Mouse (Mus musculus): ENCODE data around the gene Epb41. TPM values are rescaled to one million over a fixed set of nuclear protein-coding genes. Genes with fewer than 3 reads are reported as not detected.
A peak's percentile ranks its signal among the peaks of the same experiment; 100 is the strongest.

The Epb41 gene
- polyA plus RNA-seq, 1 experiment from 2014 or later = 136 TPM

- Histone ChIP-seq H3K4me1 (0 out of 2 replicates have a peak, but pooled peaks cover 3% of the 10 kb centered on the region), H3K4me3 (replicated peaks) (no peak overlapping the region), H3K9me3 (no peaks in the 10 kb centered on the region), H3K9ac (no peak overlapping the region), H3K4me2 (no peak overlapping the region), H3K27ac (no peak overlapping the region), H3K36me3 (replicated peaks) (no peaks in the 10 kb centered on the region), H3K27me3 (0 out of 2 replicates have a peak, but pooled peaks cover 3% of the 10 kb centered on the region)
- no peak for ATAC-seq (ENCODE audit: low FRiP score)
Measured at GRCm38 (mm10) chr4:132057311-132057710, 17.8 kb downstream of the Epb41 start.

- Histone ChIP-seq H3K36me3 (replicated peaks) (no peaks in the 10 kb centered on the region), H3K27me3 (peaks cover 25% of the 10 kb centered on the region), H3K4me2 (no peak overlapping the region), H3K4me3 (replicated peaks) (no peak overlapping the region), H3K9ac (no peak overlapping the region), H3K27ac (0 out of 2 replicates have a peak overlapping the region, but pooled peaks have one; percentile 37), H3K9me3 (no peaks in the 10 kb centered on the region), H3K4me1 (peaks cover 27% of the 10 kb centered on the region)
- 70% methylated on average over 10 of the region's 10 CpGs for WGBS
- ATAC-seq (ENCODE audit: low FRiP score) = no peak
Measured at GRCm38 (mm10) chr4:132051321-132052275, 23.5 kb downstream of the Epb41 start.

DNA sequence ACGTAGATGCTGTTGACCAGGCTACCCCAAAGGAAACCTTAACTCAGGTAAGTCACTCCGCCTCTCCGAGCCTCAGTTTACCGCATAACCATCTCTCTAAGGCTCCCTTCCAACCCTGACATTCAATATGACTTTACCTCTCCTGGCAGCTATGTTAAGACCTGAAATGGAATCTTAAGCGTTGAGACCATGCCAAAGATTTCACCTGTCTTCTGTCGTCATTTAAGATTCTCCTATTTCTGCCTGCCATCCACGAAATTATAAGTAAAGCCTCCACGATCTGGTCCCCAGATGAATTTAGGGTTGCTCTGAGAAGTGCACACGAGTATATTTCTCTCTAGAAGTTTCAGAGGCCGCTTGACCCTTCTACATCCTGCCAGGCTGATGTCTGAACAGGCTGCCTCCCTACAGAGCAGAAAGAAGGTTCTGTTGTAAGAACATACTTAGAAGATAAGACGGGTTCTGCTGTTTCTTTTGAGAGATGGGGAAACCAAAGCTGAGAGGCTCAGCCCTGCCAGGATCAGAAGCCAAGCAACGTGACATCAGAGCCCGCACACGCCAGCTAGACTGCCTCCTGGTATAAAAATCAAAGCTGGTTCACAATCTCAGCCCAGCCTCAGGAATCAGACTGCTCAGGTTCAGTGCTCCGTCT, 25.4 kb downstream of the Epb41 start:
- peak overlapping the region; percentile 99; the same call in 1 of the 2 replicates for H3K4me3 ChIP-seq (replicated peaks)
- H3K4me1 ChIP-seq = peaks cover 36% of the 10 kb centered on the region
- H3K27me3 ChIP-seq = peaks cover 25% of the 10 kb centered on the region
- no peak overlapping the region for H3K27ac ChIP-seq
- H3K9me3 ChIP-seq = no peaks in the 10 kb centered on the region
- ATAC-seq (ENCODE audit: low FRiP score) = no peak
- 7% methylated on average over 15 of the region's 15 CpGs for WGBS
- peak overlapping the region; percentile 72 for H3K4me2 ChIP-seq
- no peaks in the 10 kb centered on the region for H3K36me3 ChIP-seq (replicated peaks)
- peak overlapping the region; percentile 25; the same call in 1 of the 2 replicates for H3K9ac ChIP-seq

- peak; percentile 97 for ATAC-seq (ENCODE audit: low FRiP score)
- 0% methylated on average over 19 of the region's 46 CpGs for WGBS
Measured at GRCm38 (mm10) chr4:132048995-132049404, 26.1 kb downstream of the Epb41 start.

DNA sequence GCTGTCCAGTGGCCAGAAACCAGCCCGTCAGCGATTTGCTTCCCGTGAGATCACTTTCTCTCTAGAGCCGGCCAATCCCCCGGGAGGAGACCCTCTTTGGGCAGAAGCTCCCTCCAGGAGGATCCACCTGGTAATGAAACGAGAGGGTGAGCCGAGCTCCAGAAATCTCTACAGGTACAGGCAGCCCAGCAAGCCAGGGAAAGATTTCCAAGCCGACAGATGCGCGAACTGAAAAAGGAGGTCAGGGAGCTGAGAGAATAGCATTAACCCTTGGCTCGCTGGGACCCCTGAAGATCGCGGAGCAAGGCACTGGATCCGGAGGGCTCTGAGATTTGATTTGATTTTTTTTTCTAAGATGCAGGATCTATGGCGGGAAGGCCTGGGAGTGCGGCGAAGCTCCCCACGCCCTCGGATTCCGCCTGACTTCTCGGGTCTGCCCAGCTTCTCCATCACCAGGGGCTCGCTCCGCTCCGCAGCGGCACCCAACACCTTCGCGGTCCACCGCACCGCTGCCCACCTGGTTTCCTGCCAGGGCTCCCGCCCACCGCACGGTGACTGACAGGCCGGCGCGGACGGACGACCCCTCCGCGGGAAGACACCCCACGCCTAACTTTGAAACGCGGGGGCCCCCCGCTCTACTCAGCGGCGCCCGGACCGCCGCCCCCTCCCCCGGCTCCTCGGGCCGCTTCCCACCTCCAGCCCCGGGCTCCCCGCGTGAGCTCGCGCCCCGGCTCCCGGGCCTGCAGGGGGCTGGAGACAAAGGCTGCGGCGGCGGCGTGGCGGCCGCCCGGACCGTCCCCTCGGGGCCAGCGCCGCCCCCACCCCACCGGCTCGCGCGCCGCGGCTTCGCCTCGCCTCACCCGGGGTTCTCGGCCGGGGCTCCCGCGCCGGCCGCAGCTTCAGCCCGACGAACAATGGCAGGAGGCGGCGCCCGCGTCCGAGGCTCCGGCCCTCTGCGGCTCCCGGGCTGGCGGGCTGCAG, 26.8 kb downstream of the Epb41 start:
- H3K4me1 ChIP-seq = peaks cover 39% of the 10 kb centered on the region

More at GRCm38 (mm10) chr4:132048995-132049404, 26.1 kb downstream of the Epb41 start:
- Histone ChIP-seq H3K4me3 (replicated peaks) (peak overlapping the region; percentile 99), H3K27ac (peak overlapping the region; percentile 98), H3K4me1 (peaks cover 38% of the 10 kb centered on the region), H3K27me3 (peaks cover 25% of the 10 kb centered on the region), H3K36me3 (replicated peaks) (no peaks in the 10 kb centered on the region), H3K9me3 (no peaks in the 10 kb centered on the region), H3K9ac (peak overlapping the region; percentile 99), H3K4me2 (peak overlapping the region; percentile 72)

GRCm38 (mm10) chr4:132043726-132044125, 31.4 kb downstream of the Epb41 start:
- Histone ChIP-seq H3K27me3 (no peaks in the 10 kb centered on the region), H3K27ac (no peak overlapping the region), H3K9me3 (no peaks in the 10 kb centered on the region), H3K9ac (no peak overlapping the region), H3K4me3 (replicated peaks) (no peak overlapping the region), H3K36me3 (replicated peaks) (no peaks in the 10 kb centered on the region), H3K4me1 (peaks cover 31% of the 10 kb centered on the region), H3K4me2 (no peak overlapping the region)
- ATAC-seq (ENCODE audit: low FRiP score) = no peak
- WGBS = 94% methylated on average over 3 of the region's 3 CpGs

More for the DNA sequence above, 26.8 kb downstream of the Epb41 start:
- Histone ChIP-seq H3K9me3 (no peaks in the 10 kb centered on the region), H3K27me3 (peaks cover 25% of the 10 kb centered on the region), H3K4me3 (replicated peaks) (peak overlapping the region; percentile 99), H3K27ac (peak overlapping the region; percentile 98), H3K36me3 (replicated peaks) (no peaks in the 10 kb centered on the region), H3K9ac (peak overlapping the region; percentile 99), H3K4me2 (peak overlapping the region; percentile 72)
- under 1% methylated on average over 80 of the region's 95 CpGs for WGBS
- ATAC-seq (ENCODE audit: low FRiP score) = peak; percentile 66

DNA sequence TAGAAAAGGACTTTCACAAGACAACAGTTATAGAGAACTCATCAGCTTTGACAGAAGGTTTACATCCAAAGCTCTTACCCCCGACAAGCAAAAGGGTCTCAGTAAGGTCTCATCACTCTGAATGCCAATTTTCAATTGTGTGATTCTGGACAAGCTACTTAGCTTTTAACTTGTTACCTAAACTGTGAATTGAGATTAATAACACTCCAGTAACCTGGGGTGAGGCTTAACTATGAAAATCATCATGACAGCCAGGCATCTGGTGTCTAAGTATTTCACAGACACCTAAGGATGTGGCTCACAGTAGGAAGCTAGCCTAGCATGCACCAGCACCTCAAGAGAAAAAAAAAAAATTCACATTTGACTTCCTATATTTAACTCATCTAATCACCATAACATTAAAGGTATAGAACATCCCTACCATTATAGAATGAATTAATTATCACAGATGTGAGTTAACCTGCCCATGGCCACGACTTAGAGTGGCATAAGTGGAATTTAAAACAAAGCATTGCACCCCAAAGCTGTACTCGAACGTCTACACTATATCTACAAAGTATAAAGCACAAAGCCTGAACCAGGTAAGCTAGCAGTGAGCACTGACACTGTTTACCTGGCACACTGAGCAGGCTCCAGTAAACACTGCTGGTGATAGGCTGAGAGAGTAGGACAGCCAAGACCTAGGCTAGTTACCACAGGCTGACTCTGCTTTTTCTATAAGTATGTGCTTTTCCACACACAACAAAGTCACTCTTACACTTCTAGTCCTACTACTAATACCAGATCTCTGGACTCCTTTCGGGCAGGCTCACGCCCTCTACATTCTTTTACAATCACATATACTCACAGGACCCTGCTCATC, 33.4 kb downstream of the Epb41 start:
- no peak for ATAC-seq (ENCODE audit: low FRiP score)
- peaks cover 37% of the 10 kb centered on the region for H3K4me1 ChIP-seq
- H3K36me3 ChIP-seq (replicated peaks) = no peaks in the 10 kb centered on the region
- H3K27me3 ChIP-seq = no peaks in the 10 kb centered on the region; the same call in 1 of the 2 replicates
- no peak overlapping the region for H3K4me2 ChIP-seq
- no peak overlapping the region for H3K27ac ChIP-seq
- H3K9me3 ChIP-seq = no peaks in the 10 kb centered on the region
- 83% methylated on average over 6 of the region's 6 CpGs for WGBS
- H3K4me3 ChIP-seq (replicated peaks) = no peak overlapping the region
- H3K9ac ChIP-seq = no peak overlapping the region

DNA sequence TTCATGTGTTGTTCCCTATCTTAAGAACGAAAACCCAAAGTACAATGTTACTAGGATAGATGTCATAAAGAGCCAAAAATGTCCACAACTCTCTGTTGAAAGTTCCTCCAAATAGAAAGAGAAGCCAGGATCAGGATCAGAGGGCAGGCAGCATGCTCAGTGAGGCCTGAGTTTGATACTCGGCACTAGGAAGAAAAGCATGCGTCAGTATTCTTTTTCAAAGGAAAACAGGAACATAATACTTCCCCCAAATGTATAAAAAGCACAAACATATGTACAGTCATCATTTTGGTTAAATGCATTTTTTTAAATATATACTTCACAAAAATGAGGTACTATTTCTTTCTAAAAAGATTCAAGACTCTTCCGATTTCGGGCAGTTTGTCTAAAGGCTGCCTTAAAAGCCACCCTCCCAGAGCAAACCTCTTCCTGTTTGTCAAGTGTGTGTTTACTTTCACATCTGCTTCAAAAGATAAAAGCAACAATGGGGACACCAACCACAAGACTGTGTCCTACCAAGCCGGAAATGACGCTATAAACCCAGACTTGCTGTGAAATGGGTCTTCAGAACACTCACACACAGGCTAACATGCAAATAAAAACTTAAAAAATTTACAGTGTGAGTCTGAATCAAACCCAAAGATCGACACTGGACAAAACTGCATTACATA, 35.0 kb downstream of the Epb41 start:
- no peak for ATAC-seq (ENCODE audit: low FRiP score)
- peaks cover 35% of the 10 kb centered on the region for H3K4me1 ChIP-seq
- no peaks in the 10 kb centered on the region for H3K36me3 ChIP-seq (replicated peaks)
- no peak overlapping the region for H3K27ac ChIP-seq
- no peak overlapping the region for H3K4me2 ChIP-seq
- 89% methylated on average over 8 of the region's 8 CpGs for WGBS
- H3K4me3 ChIP-seq (replicated peaks) = no peak overlapping the region
- H3K9ac ChIP-seq = no peak overlapping the region
- no peaks in the 10 kb centered on the region for H3K9me3 ChIP-seq
- peaks cover 7% of the 10 kb centered on the region; the same call in 1 of the 2 replicates for H3K27me3 ChIP-seq

DNA sequence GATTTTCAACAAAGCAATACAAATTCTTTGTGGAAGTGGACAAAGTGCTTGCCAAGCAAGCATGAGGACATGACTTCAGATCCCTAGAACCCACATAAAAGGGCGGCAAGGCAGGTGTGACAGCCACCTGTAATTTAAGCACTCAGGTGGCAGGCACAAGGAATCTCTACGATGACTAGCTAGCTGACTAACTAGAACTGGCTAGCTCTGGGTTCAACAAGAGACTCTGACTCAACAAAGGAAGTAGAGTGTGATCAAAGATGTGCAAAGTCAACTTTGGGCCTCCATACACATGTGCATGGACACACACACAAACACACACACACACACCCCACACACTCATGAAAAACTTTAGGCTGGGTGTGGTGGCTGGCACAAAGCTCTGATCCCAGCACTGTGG, 35.6 kb downstream of the Epb41 start:
- H3K27ac ChIP-seq = no peak overlapping the region
- H3K9ac ChIP-seq = no peak overlapping the region
- H3K9me3 ChIP-seq = no peaks in the 10 kb centered on the region
- WGBS = 86% methylated on average over 2 of the region's 2 CpGs
- peaks cover 7% of the 10 kb centered on the region; the same call in 1 of the 2 replicates for H3K27me3 ChIP-seq
- H3K36me3 ChIP-seq (replicated peaks) = no peaks in the 10 kb centered on the region
- ATAC-seq (ENCODE audit: low FRiP score) = no peak
- H3K4me3 ChIP-seq (replicated peaks) = no peak overlapping the region
- H3K4me2 ChIP-seq = no peak overlapping the region
- H3K4me1 ChIP-seq = peaks cover 37% of the 10 kb centered on the region

DNA sequence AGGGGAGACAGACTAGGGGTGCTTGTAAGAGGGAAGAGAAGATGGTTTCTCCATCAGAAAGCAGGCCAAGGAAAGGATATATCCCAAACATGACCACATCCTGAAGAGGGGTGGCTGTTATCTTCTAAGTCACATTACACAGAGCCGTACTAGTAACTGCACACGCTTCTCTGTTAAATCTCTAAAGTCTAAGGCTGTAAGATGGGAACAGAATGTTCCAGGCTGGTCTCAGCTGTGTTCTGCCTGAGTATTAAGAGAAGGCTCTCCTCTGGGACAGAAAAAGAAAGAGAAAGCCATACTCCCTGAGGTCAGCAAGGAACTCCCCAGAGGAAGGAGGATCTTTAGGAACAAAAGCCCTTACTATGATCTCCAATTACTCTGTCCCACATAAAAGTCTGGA, 36.3 kb downstream of the Epb41 start:
- H3K27ac ChIP-seq = no peak overlapping the region

More for the DNA sequence above, 36.3 kb downstream of the Epb41 start:
- WGBS = 86% methylated on average over 2 of the region's 2 CpGs
- no peaks in the 10 kb centered on the region for H3K36me3 ChIP-seq (replicated peaks)
- peaks cover 7% of the 10 kb centered on the region; the same call in 1 of the 2 replicates for H3K27me3 ChIP-seq
- H3K4me2 ChIP-seq = no peak overlapping the region
- H3K4me3 ChIP-seq (replicated peaks) = no peak overlapping the region
- no peak overlapping the region for H3K9ac ChIP-seq
- peaks cover 38% of the 10 kb centered on the region for H3K4me1 ChIP-seq
- no peak for ATAC-seq (ENCODE audit: low FRiP score)
- H3K9me3 ChIP-seq = no peaks in the 10 kb centered on the region
